Mouse (Mus musculus) large intestine, adult 2 months (tissue): ENCODE measurements around the gene Fam172a. TPM values are rescaled to one million over a fixed set of nuclear protein-coding genes. Genes with fewer than 3 reads are reported as not detected.

Source experiments
- DNase-seq: peaks from one replicate; pipeline ENCODE4 v3.0.0-alpha.2; 2012; ENCODE audit warnings: low read depth, low spot score
- WGBS: fragments of 180-500 bp; shearing (Covaris S2); methylation state at CpG from one replicate; pipeline ENCODE4 v1.1.7; 2018; 5-methylcytosine and 5-hydroxymethylcytosine counted together
- polyA plus RNA-seq: library from polyadenylated mRNA; depleted of rRNA; stranded (reverse); fragments of >200 nt; gene quantifications from 2 replicates; pipeline ENCODE4 v1.2.3, GENCODE M21; 2012

Gene Fam172a
- polyA plus RNA-seq, 1 experiment, result 2.1 TPM

- DNase-seq, result no peak
- 36% methylated on average over 12 of the region's 12 CpGs for WGBS
Observed at GRCm38 (mm10) chr13:78207796-78208645, 506.2 kb downstream of the Fam172a start.

- WGBS, result 32% methylated on average over 14 of the region's 14 CpGs
- no peak for DNase-seq
Observed at GRCm38 (mm10) chr13:78208689-78209410, 507.0 kb downstream of the Fam172a start.

- WGBS, result 19% methylated on average over 12 of the region's 12 CpGs
- no peak for DNase-seq
Observed at GRCm38 (mm10) chr13:78209611-78210028, 507.8 kb downstream of the Fam172a start.

GRCm38 (mm10) chr13:78210029-78210747 is 508.4 kb downstream of the Fam172a start:
- 8% methylated on average over 38 of the region's 38 CpGs for WGBS
- DNase-seq, result no peak

GRCm38 (mm10) chr13:78210748-78211089 is 508.9 kb downstream of the Fam172a start:
- WGBS, result 24% methylated on average over 13 of the region's 13 CpGs

GRCm38 (mm10) chr13:78211231-78212010 is 509.6 kb downstream of the Fam172a start:
- WGBS, result 40% methylated on average over 14 of the region's 14 CpGs
- DNase-seq, result no peak

More at GRCm38 (mm10) chr13:78210748-78211089, 508.9 kb downstream of the Fam172a start:
- DNase-seq, result no peak

GRCm38 (mm10) chr13:78212111-78212510 is 510.3 kb downstream of the Fam172a start:
- WGBS, result 48% methylated on average over 15 of the region's 15 CpGs
- no peak for DNase-seq

GRCm38 (mm10) chr13:78213155-78213554 is 511.3 kb downstream of the Fam172a start:
- DNase-seq, result no peak
- WGBS, result 49% methylated on average over 2 of the region's 2 CpGs

- WGBS, result 67% methylated on average over 2 of the region's 2 CpGs
- DNase-seq, result no peak
Observed at GRCm38 (mm10) chr13:78215223-78215622, 513.4 kb downstream of the Fam172a start.
